Mouse (Mus musculus): ENCODE results near the gene Cpsf6.

GRCm38 (mm10) chr10:117411131-117411530 lies 31.3 kb upstream of the Cpsf6 start:
- no peak for TF ChIP-seq CTCF (conservative IDR thresholded peaks at IDR 0.05; ENCODE audit: insufficient read depth, insufficient read length, low read depth, low read length)
- TF ChIP-seq POLR2A (IDR thresholded peaks at IDR 0.05; ENCODE audit: low read depth, low read length) = no peak

Measured in kidney, adult 2 months (tissue).